Mouse (Mus musculus) embryonic facial prominence, embryonic 11.5 days (tissue): ENCODE measurements around the gene Spem1. TPM values are rescaled to one million over a fixed set of nuclear protein-coding genes. Genes with fewer than 3 reads are reported as not detected.
A peak's percentile ranks its signal among the peaks of the same experiment; 100 is the strongest.

Experiments used
- ATAC-seq: fragments of 200-750 bp; cut with Nextera tagmentation; replicated peaks from 2 replicates; pipeline ENCODE4 v1.8.0; 2017; ENCODE audit warnings: low read depth; ENCODE audit not compliant: insufficient number of reproducible peaks, low FRiP score, low TSS enrichment
- DNase-seq: peaks from one replicate; pipeline ENCODE4 v3.0.0-alpha.2; 2015; ENCODE audit warnings: low spot score
- H3K27ac ChIP-seq: fragments of 300-500 bp; sonication (generic); replicated peaks from 2 replicates; pipeline ENCODE4 v1.5.1; 2014; ENCODE audit warnings: mild to moderate bottlenecking, low read depth, low read length, control low read depth
- H3K27me3 ChIP-seq: fragments of 300-500 bp; sonication (generic); 2 replicates; pipeline ENCODE4 v1.6.1; 2014; ENCODE audit warnings: mild to moderate bottlenecking, low read length, moderate library complexity, mixed read lengths; ENCODE audit not compliant: control insufficient read depth, insufficient read depth
- H3K36me3 ChIP-seq: fragments of 300-500 bp; sonication (generic); replicated peaks from 2 replicates; pipeline ENCODE4 v1.6.1; 2014; ENCODE audit warnings: low read depth, mild to moderate bottlenecking, low read length, moderate library complexity, mixed read lengths; ENCODE audit not compliant: control insufficient read depth, insufficient read depth
- H3K4me1 ChIP-seq: fragments of 300-500 bp; sonication (generic); 2 replicates; pipeline ENCODE4 v1.6.1; 2014; ENCODE audit warnings: low read length, mixed read lengths; ENCODE audit not compliant: control insufficient read depth, insufficient read depth
- H3K4me2 ChIP-seq: fragments of 300-500 bp; sonication (generic); 2 replicates; pipeline ENCODE4 v1.6.1; 2014; ENCODE audit warnings: low read depth, mild to moderate bottlenecking, control low read depth, low read length, moderate library complexity
- H3K4me3 ChIP-seq: fragments of 300-500 bp; sonication (generic); 2 replicates; pipeline ENCODE4 v1.5.1; 2014; ENCODE audit warnings: low read depth, low read length, control low read depth
- H3K9ac ChIP-seq: fragments of 300-500 bp; sonication (generic); replicated peaks from 2 replicates; pipeline ENCODE4 v1.6.1; 2014; ENCODE audit warnings: mild to moderate bottlenecking, control low read depth, low read length
- H3K9me3 ChIP-seq: fragments of 300-500 bp; sonication (generic); replicated peaks from 2 replicates; pipeline ENCODE4 v1.6.1; 2016; ENCODE audit warnings: mild to moderate bottlenecking, low read length, inconsistent platforms, mixed read lengths; ENCODE audit not compliant: control insufficient read depth
- WGBS: fragments of 180-500 bp; shearing (Covaris S2); extraction: QIAGEN DNeasy Blood & Tissue Kit; methylation state at CpG from one replicate; pipeline ENCODE4 v1.1.7; 2014; 5-methylcytosine and 5-hydroxymethylcytosine counted together
- polyA plus RNA-seq: library from polyadenylated mRNA; unstranded; fragments of >200 nt; fragmentation: Nextera tagmentation; extraction: Ambion mirVana; gene quantifications from 2 replicates; pipeline ENCODE4 v1.2.1, GENCODE M21; 2014

Gene Spem1
- polyA plus RNA-seq, 1 experiment from 2014 or later: 0.27 TPM

- peak within 1 kb of the TSS; percentile 83 for H3K4me3 ChIP-seq
- H3K4me1 ChIP-seq: peaks cover 6% of the 10 kb centered on the region
- H3K4me2 ChIP-seq: peak within 1 kb of the TSS; percentile 93
- peaks cover 2% of the 10 kb centered on the region for H3K36me3 ChIP-seq
- peak within 1 kb of the TSS; percentile 85 for H3K9ac ChIP-seq
- ATAC-seq: peak; percentile 92
- H3K9me3 ChIP-seq: no peaks in the 10 kb centered on the region
- WGBS: under 1% methylated on average over 35 of the region's 38 CpGs
- peak; percentile 97 for DNase-seq
- peak within 1 kb of the TSS; percentile 95 for H3K27ac ChIP-seq
- H3K27me3 ChIP-seq: no peaks in the 10 kb centered on the region
Observed at GRCm38 (mm10) chr11:69846198-69846680, 24.3 kb upstream of the Spem1 start, which contains the start of gene Plscr3. Gene Plscr3, plus strand, starts transcription at chr11:69846376.

- ATAC-seq (peak; percentile 1; the same call in 1 of the 2 replicates), DNase-seq (no peak)
- H3K27me3 ChIP-seq: no peaks in the 10 kb centered on the region
- H3K9me3 ChIP-seq: no peaks in the 10 kb centered on the region
- peak overlapping the region; percentile 79 for H3K4me3 ChIP-seq
- peak overlapping the region; percentile 67 for H3K9ac ChIP-seq
- peaks cover 8% of the 10 kb centered on the region for H3K4me1 ChIP-seq
- peaks cover 2% of the 10 kb centered on the region; the same call in 1 of the 2 replicates for H3K36me3 ChIP-seq
- 3% methylated on average over 7 of the region's 7 CpGs for WGBS
- H3K4me2 ChIP-seq: peak overlapping the region; percentile 51
- H3K27ac ChIP-seq: peak overlapping the region; percentile 43; the same call in 1 of the 2 replicates
Observed at GRCm38 (mm10) chr11:69838714-69839104, 16.7 kb upstream of the Spem1 start.

- under 1% methylated on average over 34 of the region's 34 CpGs for WGBS
- Histone ChIP-seq H3K36me3 (peaks cover 6% of the 10 kb centered on the region; the same call in 1 of the 2 replicates), H3K27me3 (0 out of 2 replicates have a peak, but pooled peaks cover 2% of the 10 kb centered on the region), H3K9me3 (no peaks in the 10 kb centered on the region), H3K27ac (peak within 1 kb of the TSS; percentile 77), H3K4me2 (peak within 1 kb of the TSS; percentile 93), H3K9ac (peak within 1 kb of the TSS; percentile 84), H3K4me3 (peak within 1 kb of the TSS; percentile 79), H3K4me1 (peaks cover 9% of the 10 kb centered on the region)
- ATAC-seq: peak; percentile 88
- DNase-seq: peak; percentile 98
Observed at GRCm38 (mm10) chr11:69837952-69838713, 16.2 kb upstream of the Spem1 start, which contains the start of gene Tmem256. Gene Tmem256, plus strand, starts transcription at chr11:69838514.

- ATAC-seq (no peak), DNase-seq (no peak)
- under 1% methylated on average over 30 of the region's 32 CpGs for WGBS
- H3K27me3 ChIP-seq: 0 out of 2 replicates have a peak, but pooled peaks cover 2% of the 10 kb centered on the region
- H3K9me3 ChIP-seq: no peaks in the 10 kb centered on the region
- H3K4me2 ChIP-seq: peak within 1 kb of the TSS; percentile 93
- peak within 1 kb of the TSS; percentile 79 for H3K4me3 ChIP-seq
- peak within 1 kb of the TSS; percentile 77 for H3K27ac ChIP-seq
- peaks cover 9% of the 10 kb centered on the region for H3K4me1 ChIP-seq
- H3K9ac ChIP-seq: peak within 1 kb of the TSS; percentile 84
- peaks cover 7% of the 10 kb centered on the region; the same call in 1 of the 2 replicates for H3K36me3 ChIP-seq
Observed at GRCm38 (mm10) chr11:69837604-69837951, 15.6 kb upstream of the Spem1 start, which contains the start of gene Nlgn2. Gene Nlgn2, minus strand, starts transcription at chr11:69837784.

- peaks cover 7% of the 10 kb centered on the region; the same call in 1 of the 2 replicates for H3K36me3 ChIP-seq
- H3K27me3 ChIP-seq: 0 out of 2 replicates have a peak, but pooled peaks cover 2% of the 10 kb centered on the region
- peak overlapping the region; percentile 79 for H3K4me3 ChIP-seq
- H3K27ac ChIP-seq: peak overlapping the region; percentile 77
- no peaks in the 10 kb centered on the region for H3K9me3 ChIP-seq
- peak overlapping the region; percentile 84 for H3K9ac ChIP-seq
- ATAC-seq (no peak), DNase-seq (peak; percentile 61)
- under 1% methylated on average over 46 of the region's 52 CpGs for WGBS
- peak overlapping the region; percentile 93 for H3K4me2 ChIP-seq
- H3K4me1 ChIP-seq: peaks cover 9% of the 10 kb centered on the region
Observed at GRCm38 (mm10) chr11:69836703-69837576, 15.0 kb upstream of the Spem1 start.

GRCm38 (mm10) chr11:69835966-69836335, 14.0 kb upstream of the Spem1 start:
- ATAC-seq (no peak), DNase-seq (no peak)
- H3K36me3 ChIP-seq: peaks cover 7% of the 10 kb centered on the region
- H3K4me3 ChIP-seq: peak overlapping the region; percentile 79
- peak overlapping the region; percentile 84; the same call in 1 of the 2 replicates for H3K9ac ChIP-seq
- H3K4me2 ChIP-seq: peak overlapping the region; percentile 93
- 0 out of 2 replicates have a peak, but pooled peaks cover 2% of the 10 kb centered on the region for H3K27me3 ChIP-seq
- WGBS: 0% methylated on average over 4 of the region's 4 CpGs
- peaks cover 9% of the 10 kb centered on the region for H3K4me1 ChIP-seq
- H3K9me3 ChIP-seq: no peaks in the 10 kb centered on the region
- no peak overlapping the region for H3K27ac ChIP-seq

- H3K4me3 ChIP-seq: peak overlapping the region; percentile 79
- H3K36me3 ChIP-seq: peaks cover 7% of the 10 kb centered on the region
- peak; percentile 57 for DNase-seq
- WGBS: 2% methylated on average over 9 of the region's 9 CpGs
- no peaks in the 10 kb centered on the region for H3K9me3 ChIP-seq
- 0 out of 2 replicates have a peak, but pooled peaks cover 2% of the 10 kb centered on the region for H3K27me3 ChIP-seq
- no peak for ATAC-seq
- H3K4me1 ChIP-seq: peaks cover 9% of the 10 kb centered on the region
- peak overlapping the region; percentile 93 for H3K4me2 ChIP-seq
- H3K27ac ChIP-seq: no peak overlapping the region
- H3K9ac ChIP-seq: 0 out of 2 replicates have a peak overlapping the region, but pooled peaks have one; percentile 84
Observed at GRCm38 (mm10) chr11:69835326-69835965, 13.5 kb upstream of the Spem1 start.
